Mouse (Mus musculus) spleen, postnatal 14 days (tissue): ENCODE results near the gene Gm3149.
"Not testable (repeated sequence)": the region's sequence is repeated elsewhere in the genome, so short reads cannot be mapped to it uniquely, and the experiment has no call there.

Experiments used
- DNase-seq, 2 experiments: peaks; one replicate each; pipeline ENCODE4 v3.0.0; 2021 to 2022; ENCODE audit warnings: low spot score in 2 of 2

Gm3149 gene

GRCm38 (mm10) chr14:4316983-4317382 is at the start of gene Gm3149:
Gene Gm3149 (plus strand): TSS chr14:4317283.
- DNase-seq, result not testable (repeated sequence)

- not testable (repeated sequence) for DNase-seq
These were observed 47.7 kb upstream of the Gm3149 start for GRCm38 (mm10) chr14:4269238-4269950.

- not testable (repeated sequence) for DNase-seq
These were observed 37.3 kb upstream of the Gm3149 start for GRCm38 (mm10) chr14:4279828-4280227.

GRCm38 (mm10) chr14:4334476-4335080 is 17.5 kb downstream of the Gm3149 start, which contains the start of gene 2610042L04Rik:
Gene 2610042L04Rik (plus strand): TSS chr14:4334763.
- not testable (repeated sequence) for DNase-seq

- not testable (repeated sequence) for DNase-seq
These were observed 18.4 kb downstream of the Gm3149 start for GRCm38 (mm10) chr14:4335506-4335905.

GRCm38 (mm10) chr14:4368991-4369390 is 51.9 kb downstream of the Gm3149 start:
- DNase-seq, result not testable (repeated sequence)

- DNase-seq, result not testable (repeated sequence)
These were observed 52.6 kb downstream of the Gm3149 start for GRCm38 (mm10) chr14:4369691-4370090.
